Comparison of ENCODE assay signal across 8 mouse cellular contexts in genomic region chr7:49245537-49246239, GRCm38 (mm10).
A peak's percentile ranks its signal among the peaks of the same experiment; 100 is the strongest.
DNase-seq lines count a peak whose midpoint lies in the region; ATAC-seq lines count a peak whose summit lies in the region.

No protein-coding gene starts in this region.

- under 1% methylated on average over 68 of the region's 68 CpGs for WGBS in heart, embryonic 14.5 days
- under 1% methylated on average over 68 of the region's 68 CpGs for WGBS in liver, embryonic 13.5 days (ENCODE audit: insufficient replicate concordance)
- under 1% methylated on average over 56 of the region's 68 CpGs for WGBS in stomach, embryonic 14.5 days

- peak; percentile 78 for DNase-seq in CD4-positive, CD25-positive, alpha-beta regulatory T cell, adult 2 months (ENCODE audit: low read depth, low spot score)
- peak; percentile 50 for DNase-seq in c-Kit-negative CD71-positive TER-119-positive erythroid progenitor cells, embryonic 14.5 days (ENCODE audit: low read depth, low spot score)
- peak; percentile 74 for DNase-seq in fibroblast of lung, adult 2 months (ENCODE audit: low read depth)
- DNase-seq in kidney, postnatal 10 days: peak; percentile 97
- DNase-seq in liver, embryonic 13.5 days: peak; percentile 74
- DNase-seq in natural killer cell, adult 2 months (ENCODE audit: low spot score in 2 of 2): peak; percentile 76 to 77

- peak overlapping the region; percentile 92 for H3K4me2 ChIP-seq in heart, embryonic 14.5 days (ENCODE audit: low read length)
- peak overlapping the region; percentile 72 for H3K4me2 ChIP-seq in liver, embryonic 13.5 days
- peak overlapping the region; percentile 92 for H3K4me2 ChIP-seq in stomach, embryonic 14.5 days (replicated peaks; ENCODE audit: low read depth, low read length)

- peak overlapping the region; percentile 68 to 73 for H3K4me3 ChIP-seq in heart, embryonic 14.5 days (ENCODE audit: control insufficient read depth in 1 of 2, insufficient read depth in 1 of 2, low read depth in 1 of 2, low read length in 2 of 2)
- H3K4me3 ChIP-seq in liver, embryonic 13.5 days (replicated peaks): peak overlapping the region; percentile 62
- H3K4me3 ChIP-seq in stomach, embryonic 14.5 days (ENCODE audit: low read depth, low read length): peak overlapping the region; percentile 56

- peak overlapping the region; percentile 80 to 89 for H3K27ac ChIP-seq in heart, embryonic 14.5 days (replicated peaks in 1 of 2; ENCODE audit: control insufficient read depth in 1 of 2, insufficient read depth in 1 of 2, low read depth in 2 of 2, low read length in 2 of 2)
- H3K27ac ChIP-seq in liver, embryonic 13.5 days: no peak overlapping the region
- peak overlapping the region; percentile 62; the same call in 1 of the 2 replicates for H3K27ac ChIP-seq in stomach, embryonic 14.5 days (ENCODE audit: low read length)

- peaks cover 31 to 45% of the 10 kb centered on the region in 2 experiments for H3K4me1 ChIP-seq in heart, embryonic 14.5 days (ENCODE audit: control insufficient read depth in 2 of 2, insufficient read depth in 2 of 2, low read length in 2 of 2)
- peaks cover 20% of the 10 kb centered on the region for H3K4me1 ChIP-seq in liver, embryonic 13.5 days (replicated peaks)
- H3K4me1 ChIP-seq in stomach, embryonic 14.5 days (ENCODE audit: control insufficient read depth, insufficient read depth, low read length): peaks cover 23% of the 10 kb centered on the region

- peak overlapping the region; percentile 83 for H3K9ac ChIP-seq in heart, embryonic 14.5 days (ENCODE audit: low read length)
- H3K9ac ChIP-seq in liver, embryonic 13.5 days: peak overlapping the region; percentile 63
- H3K9ac ChIP-seq in stomach, embryonic 14.5 days (replicated peaks; ENCODE audit: low read depth, low read length): peak overlapping the region; percentile 43

- ATAC-seq in heart, embryonic 14.5 days (ENCODE audit: insufficient number of reproducible peaks, insufficient read depth, low FRiP score, low read depth): peak; percentile 88
- ATAC-seq in liver, embryonic 13.5 days (ENCODE audit: low read depth): peak; percentile 96
- peak; percentile 92 for ATAC-seq in stomach, embryonic 14.5 days (ENCODE audit: insufficient number of reproducible peaks, insufficient read depth, low FRiP score, low read depth)

- H3K9me3 ChIP-seq in heart, embryonic 14.5 days (ENCODE audit: control insufficient read depth, low read length): no peaks in the 10 kb centered on the region
- H3K9me3 ChIP-seq in liver, embryonic 13.5 days (replicated peaks): no peaks in the 10 kb centered on the region
- no peaks in the 10 kb centered on the region for H3K9me3 ChIP-seq in stomach, embryonic 14.5 days (ENCODE audit: control insufficient read depth, low read depth, low read length)

- 0 out of 2 replicates have a peak, but pooled peaks cover 3% of the 10 kb centered on the region for H3K36me3 ChIP-seq in heart, embryonic 14.5 days (ENCODE audit: control insufficient read depth, insufficient read depth, low read length)
- no peaks in the 10 kb centered on the region for H3K36me3 ChIP-seq in liver, embryonic 13.5 days
- H3K36me3 ChIP-seq in stomach, embryonic 14.5 days (ENCODE audit: control insufficient read depth, insufficient read depth, low read length): no peaks in the 10 kb centered on the region

- H3K27me3 ChIP-seq in heart, embryonic 14.5 days (ENCODE audit: control insufficient read depth, insufficient read depth, low read length): peaks cover 10% of the 10 kb centered on the region; the same call in 1 of the 2 replicates
- peaks cover 82% of the 10 kb centered on the region for H3K27me3 ChIP-seq in liver, embryonic 13.5 days
- 0 out of 2 replicates have a peak, but pooled peaks cover 7% of the 10 kb centered on the region for H3K27me3 ChIP-seq in stomach, embryonic 14.5 days (ENCODE audit: control insufficient read depth, insufficient read depth, low read length)
